ENCODE assay signal across 7 mouse cellular contexts in genomic region chr7:34570114-34571065, GRCm38 (mm10).
A peak's percentile ranks its signal among the peaks of the same experiment; 100 is the strongest.
DNase-seq lines count a peak whose midpoint lies in the region; ATAC-seq and TF ChIP-seq lines count a peak whose summit lies in the region.

No protein-coding gene starts in this region.

- ATAC-seq in forebrain, embryonic 12.5 days (ENCODE audit: low FRiP score), result peak; percentile 91
- ATAC-seq in heart, postnatal 0 days (ENCODE audit: insufficient read depth, low read depth), result peak; percentile 68
- ATAC-seq in liver, embryonic 15.5 days (ENCODE audit: insufficient read depth), result no peak

- 1% methylated on average over 43 of the region's 43 CpGs for WGBS in forebrain, embryonic 12.5 days
- WGBS in heart, postnatal 0 days, result 3% methylated on average over 43 of the region's 43 CpGs
- WGBS in liver, embryonic 15.5 days (ENCODE audit: insufficient replicate concordance), result 4% methylated on average over 43 of the region's 43 CpGs
- 6% methylated on average over 43 of the region's 43 CpGs for WGBS in olfactory bulb, adult 2 months

- peak overlapping the region; percentile 70 for H3K27ac ChIP-seq in forebrain, embryonic 12.5 days
- H3K27ac ChIP-seq in heart, postnatal 0 days (ENCODE audit: low read depth), result no peak overlapping the region
- H3K27ac ChIP-seq in liver, embryonic 15.5 days (replicated peaks), result no peak overlapping the region
- H3K27ac ChIP-seq in olfactory bulb, adult 2 months (ENCODE audit: insufficient read depth, low read depth, low read length), result no peak overlapping the region

- no peaks in the 10 kb centered on the region for H3K27me3 ChIP-seq in forebrain, embryonic 12.5 days
- 0 out of 2 replicates have a peak, but pooled peaks cover 3% of the 10 kb centered on the region for H3K27me3 ChIP-seq in heart, postnatal 0 days (ENCODE audit: control insufficient read depth, insufficient read depth, low read length)
- peaks cover 7% of the 10 kb centered on the region for H3K27me3 ChIP-seq in liver, embryonic 15.5 days

- H3K9ac ChIP-seq in forebrain, embryonic 12.5 days, result peak overlapping the region; percentile 42
- peak overlapping the region; percentile 23; the same call in 1 of the 2 replicates for H3K9ac ChIP-seq in heart, postnatal 0 days (replicated peaks; ENCODE audit: low read depth, low read length)
- H3K9ac ChIP-seq in liver, embryonic 15.5 days, result no peak overlapping the region

- peak; percentile 83 for DNase-seq in brain, embryonic 14.5 days (ENCODE audit: low read depth)
- DNase-seq in heart, postnatal 0 days (ENCODE audit: low spot score), result peak; percentile 21
- DNase-seq in kidney, postnatal 14 days, result peak; percentile 89
- DNase-seq in urinary bladder, postnatal 4 days (ENCODE audit: low spot score in 2 of 2), result peak; percentile 74

- no peak for TF ChIP-seq EP300 in heart, postnatal 0 days (IDR thresholded peaks at IDR 0.05; ENCODE audit: low read depth)

- H3K4me1 ChIP-seq in forebrain, embryonic 12.5 days, result peaks cover 19% of the 10 kb centered on the region
- peaks cover 11% of the 10 kb centered on the region for H3K4me1 ChIP-seq in heart, postnatal 0 days (ENCODE audit: control insufficient read depth, insufficient read depth)
- H3K4me1 ChIP-seq in liver, embryonic 15.5 days (replicated peaks), result peaks cover 4% of the 10 kb centered on the region; the same call in 1 of the 2 replicates
- peaks cover 17% of the 10 kb centered on the region for H3K4me1 ChIP-seq in olfactory bulb, adult 2 months (ENCODE audit: control insufficient read depth, insufficient read depth, low read length)

- peak overlapping the region; percentile 30 for H3K4me3 ChIP-seq in forebrain, embryonic 12.5 days (replicated peaks)
- peak overlapping the region; percentile 38 for H3K4me3 ChIP-seq in heart, postnatal 0 days (ENCODE audit: low read depth, low read length)
- no peak overlapping the region for H3K4me3 ChIP-seq in liver, embryonic 15.5 days (replicated peaks)
- H3K4me3 ChIP-seq in olfactory bulb, adult 2 months (ENCODE audit: insufficient read depth, low read depth, low read length), result peak overlapping the region; percentile 2

- TF ChIP-seq CTCF in brain, embryonic 14.5 days (IDR thresholded peaks at IDR 0.05; ENCODE audit: borderline replicate concordance, extremely low read depth, insufficient read depth, insufficient read length), result no peak
- no peak for TF ChIP-seq CTCF in heart, postnatal 0 days (IDR thresholded peaks at IDR 0.05; ENCODE audit: low read depth)
- TF ChIP-seq CTCF in olfactory bulb, adult 2 months (IDR thresholded peaks at IDR 0.05; ENCODE audit: insufficient read depth, low read depth, low read length), result no peak

- no peaks in the 10 kb centered on the region for H3K36me3 ChIP-seq in forebrain, embryonic 12.5 days (replicated peaks)
- H3K36me3 ChIP-seq in heart, postnatal 0 days (replicated peaks; ENCODE audit: control insufficient read depth, insufficient read depth, low read length), result no peaks in the 10 kb centered on the region
- no peaks in the 10 kb centered on the region for H3K36me3 ChIP-seq in liver, embryonic 15.5 days (replicated peaks)

- H3K4me2 ChIP-seq in forebrain, embryonic 12.5 days, result peak overlapping the region; percentile 63
- peak overlapping the region; percentile 70 for H3K4me2 ChIP-seq in heart, postnatal 0 days (ENCODE audit: low read depth, low read length)
- H3K4me2 ChIP-seq in liver, embryonic 15.5 days, result peak overlapping the region; percentile 48

- H3K9me3 ChIP-seq in forebrain, embryonic 12.5 days, result no peaks in the 10 kb centered on the region
- H3K9me3 ChIP-seq in heart, postnatal 0 days (replicated peaks; ENCODE audit: control insufficient read depth, low read length), result no peaks in the 10 kb centered on the region
- no peaks in the 10 kb centered on the region for H3K9me3 ChIP-seq in liver, embryonic 15.5 days (replicated peaks)

- no peak for TF ChIP-seq POLR2A in brain, embryonic 14.5 days (IDR thresholded peaks at IDR 0.05; ENCODE audit: borderline replicate concordance, extremely low read depth, insufficient read depth, insufficient read length, poor library complexity, severe bottlenecking)
- TF ChIP-seq POLR2A in olfactory bulb, adult 2 months (IDR thresholded peaks at IDR 0.05; ENCODE audit: insufficient read depth, low read depth, low read length), result no peak

Comparison
In these comparisons a context has a peak if more than half of its experiments do, and no peak if none do; other contexts are left out.
1. DNase-seq: peak in every context shown above with its lines; median percentile 89 in kidney, postnatal 14 days; 83 in brain, embryonic 14.5 days; 74 in urinary bladder, postnatal 4 days; 21 in heart, postnatal 0 days.